Mouse (Mus musculus): Measurements from ENCODE around the gene Rhbdd1. TPM values are rescaled to one million over a fixed set of nuclear protein-coding genes. Genes with fewer than 3 reads are reported as not detected.

The Rhbdd1 gene
- polyA plus RNA-seq, 1 experiment from 2014 or later, result 3.2 TPM

- DNase-seq (no peak), ATAC-seq (ENCODE audit: low FRiP score, low TSS enrichment) (no peak)
- H3K9ac ChIP-seq (replicated peaks; ENCODE audit: low read length), result no peak overlapping the region
- no peak overlapping the region for H3K4me3 ChIP-seq (replicated peaks; ENCODE audit: low read depth, low read length)
- WGBS, result 92% methylated on average over 3 of the region's 3 CpGs
- H3K36me3 ChIP-seq (ENCODE audit: control insufficient read depth, insufficient read depth, low read length), result no peaks in the 10 kb centered on the region
- H3K4me2 ChIP-seq (ENCODE audit: low read length), result no peak overlapping the region
- no peaks in the 10 kb centered on the region for H3K4me1 ChIP-seq (ENCODE audit: control insufficient read depth, insufficient read depth, low read length)
- H3K27me3 ChIP-seq (ENCODE audit: control insufficient read depth, insufficient read depth, low read length), result no peaks in the 10 kb centered on the region
- no peak overlapping the region for H3K27ac ChIP-seq (replicated peaks; ENCODE audit: low read depth, low read length)
- no peaks in the 10 kb centered on the region for H3K9me3 ChIP-seq (ENCODE audit: control insufficient read depth, low read length)
These were observed 98.3 kb downstream of the Rhbdd1 start for GRCm38 (mm10) chr1:82414434-82415045.

- no peak overlapping the region for H3K9ac ChIP-seq (replicated peaks; ENCODE audit: low read length)
- 85% methylated on average over 4 of the region's 4 CpGs for WGBS
- ATAC-seq (ENCODE audit: low FRiP score, low TSS enrichment) (no peak), DNase-seq (no peak)
- H3K36me3 ChIP-seq (ENCODE audit: control insufficient read depth, insufficient read depth, low read length), result no peaks in the 10 kb centered on the region
- H3K9me3 ChIP-seq (ENCODE audit: control insufficient read depth, low read length), result no peaks in the 10 kb centered on the region
- no peak overlapping the region for H3K4me3 ChIP-seq (replicated peaks; ENCODE audit: low read depth, low read length)
- H3K4me1 ChIP-seq (ENCODE audit: control insufficient read depth, insufficient read depth, low read length), result no peaks in the 10 kb centered on the region
- H3K27ac ChIP-seq (replicated peaks; ENCODE audit: low read depth, low read length), result no peak overlapping the region
- H3K4me2 ChIP-seq (ENCODE audit: low read length), result no peak overlapping the region
- H3K27me3 ChIP-seq (ENCODE audit: control insufficient read depth, insufficient read depth, low read length), result no peaks in the 10 kb centered on the region
These were observed 99.4 kb downstream of the Rhbdd1 start for GRCm38 (mm10) chr1:82415641-82416040.

GRCm38 (mm10) chr1:82427729-82428128 lies 111.5 kb downstream of the Rhbdd1 start:
- Histone ChIP-seq H3K9me3 (ENCODE audit: control insufficient read depth, low read length) (no peaks in the 10 kb centered on the region), H3K4me3 (replicated peaks; ENCODE audit: low read depth, low read length) (no peak overlapping the region), H3K9ac (replicated peaks; ENCODE audit: low read length) (no peak overlapping the region), H3K36me3 (ENCODE audit: control insufficient read depth, insufficient read depth, low read length) (no peaks in the 10 kb centered on the region), H3K4me2 (ENCODE audit: low read length) (no peak overlapping the region), H3K4me1 (ENCODE audit: control insufficient read depth, insufficient read depth, low read length) (no peaks in the 10 kb centered on the region), H3K27ac (replicated peaks; ENCODE audit: low read depth, low read length) (no peak overlapping the region), H3K27me3 (ENCODE audit: control insufficient read depth, insufficient read depth, low read length) (no peaks in the 10 kb centered on the region)
- DNase-seq (no peak), ATAC-seq (ENCODE audit: low FRiP score, low TSS enrichment) (no peak)
- 96% methylated on average over 5 of the region's 5 CpGs for WGBS

- no peak overlapping the region for H3K27ac ChIP-seq (replicated peaks; ENCODE audit: low read depth, low read length)
- H3K9me3 ChIP-seq (ENCODE audit: control insufficient read depth, low read length), result no peaks in the 10 kb centered on the region
- ATAC-seq (ENCODE audit: low FRiP score, low TSS enrichment) (no peak), DNase-seq (peak; percentile 36)
- no peak overlapping the region for H3K9ac ChIP-seq (replicated peaks; ENCODE audit: low read length)
- WGBS, result 74% methylated on average over 1 of the region's 1 CpGs
- H3K4me2 ChIP-seq (ENCODE audit: low read length), result no peak overlapping the region
- H3K36me3 ChIP-seq (ENCODE audit: control insufficient read depth, insufficient read depth, low read length), result no peaks in the 10 kb centered on the region
- H3K4me3 ChIP-seq (replicated peaks; ENCODE audit: low read depth, low read length), result no peak overlapping the region
- no peaks in the 10 kb centered on the region for H3K27me3 ChIP-seq (ENCODE audit: control insufficient read depth, insufficient read depth, low read length)
- H3K4me1 ChIP-seq (ENCODE audit: control insufficient read depth, insufficient read depth, low read length), result no peaks in the 10 kb centered on the region
These were observed 112.8 kb downstream of the Rhbdd1 start for GRCm38 (mm10) chr1:82429061-82429460.

GRCm38 (mm10) chr1:82432919-82433648 lies 116.8 kb downstream of the Rhbdd1 start:
- no peaks in the 10 kb centered on the region for H3K4me1 ChIP-seq (ENCODE audit: control insufficient read depth, insufficient read depth, low read length)
- H3K27ac ChIP-seq (replicated peaks; ENCODE audit: low read depth, low read length), result no peak overlapping the region
- no peak overlapping the region for H3K4me3 ChIP-seq (replicated peaks; ENCODE audit: low read depth, low read length)
- H3K9me3 ChIP-seq (ENCODE audit: control insufficient read depth, low read length), result no peaks in the 10 kb centered on the region
- no peak overlapping the region for H3K9ac ChIP-seq (replicated peaks; ENCODE audit: low read length)
- no peak overlapping the region for H3K4me2 ChIP-seq (ENCODE audit: low read length)
- peak; percentile 77; the same call in 1 of the 2 replicates for ATAC-seq (ENCODE audit: low FRiP score, low TSS enrichment)
- 69% methylated on average over 15 of the region's 15 CpGs for WGBS
- DNase-seq, result peak; percentile 92
- H3K27me3 ChIP-seq (ENCODE audit: control insufficient read depth, insufficient read depth, low read length), result no peaks in the 10 kb centered on the region
- H3K36me3 ChIP-seq (ENCODE audit: control insufficient read depth, insufficient read depth, low read length), result no peaks in the 10 kb centered on the region

GRCm38 (mm10) chr1:82433649-82434005 lies 117.4 kb downstream of the Rhbdd1 start:
- H3K9me3 ChIP-seq (ENCODE audit: control insufficient read depth, low read length), result no peaks in the 10 kb centered on the region
- H3K27me3 ChIP-seq (ENCODE audit: control insufficient read depth, insufficient read depth, low read length), result no peaks in the 10 kb centered on the region
- DNase-seq, result no peak
- ATAC-seq (ENCODE audit: low FRiP score, low TSS enrichment), result peak; percentile 22; the same call in 1 of the 2 replicates
- H3K9ac ChIP-seq (replicated peaks; ENCODE audit: low read length), result no peak overlapping the region
- H3K27ac ChIP-seq (replicated peaks; ENCODE audit: low read depth, low read length), result no peak overlapping the region
- H3K36me3 ChIP-seq (ENCODE audit: control insufficient read depth, insufficient read depth, low read length), result no peaks in the 10 kb centered on the region
- H3K4me3 ChIP-seq (replicated peaks; ENCODE audit: low read depth, low read length), result no peak overlapping the region
- 82% methylated on average over 5 of the region's 5 CpGs for WGBS
- no peak overlapping the region for H3K4me2 ChIP-seq (ENCODE audit: low read length)
- H3K4me1 ChIP-seq (ENCODE audit: control insufficient read depth, insufficient read depth, low read length), result no peaks in the 10 kb centered on the region

GRCm38 (mm10) chr1:82437273-82437672 lies 121.0 kb downstream of the Rhbdd1 start:
- DNase-seq (no peak), ATAC-seq (ENCODE audit: low FRiP score, low TSS enrichment) (no peak)
- 57% methylated on average over 3 of the region's 3 CpGs for WGBS
- Histone ChIP-seq H3K4me1 (ENCODE audit: control insufficient read depth, insufficient read depth, low read length) (no peaks in the 10 kb centered on the region), H3K27ac (replicated peaks; ENCODE audit: low read depth, low read length) (no peak overlapping the region), H3K4me3 (replicated peaks; ENCODE audit: low read depth, low read length) (no peak overlapping the region), H3K9ac (replicated peaks; ENCODE audit: low read length) (no peak overlapping the region), H3K27me3 (ENCODE audit: control insufficient read depth, insufficient read depth, low read length) (no peaks in the 10 kb centered on the region), H3K36me3 (ENCODE audit: control insufficient read depth, insufficient read depth, low read length) (no peaks in the 10 kb centered on the region), H3K9me3 (ENCODE audit: control insufficient read depth, low read length) (no peaks in the 10 kb centered on the region), H3K4me2 (ENCODE audit: low read length) (no peak overlapping the region)

- Histone ChIP-seq H3K36me3 (ENCODE audit: control insufficient read depth, insufficient read depth, low read length) (no peaks in the 10 kb centered on the region), H3K9me3 (ENCODE audit: control insufficient read depth, low read length) (no peaks in the 10 kb centered on the region), H3K4me2 (ENCODE audit: low read length) (no peak overlapping the region), H3K9ac (replicated peaks; ENCODE audit: low read length) (no peak overlapping the region), H3K4me3 (replicated peaks; ENCODE audit: low read depth, low read length) (no peak overlapping the region), H3K4me1 (ENCODE audit: control insufficient read depth, insufficient read depth, low read length) (no peaks in the 10 kb centered on the region), H3K27ac (replicated peaks; ENCODE audit: low read depth, low read length) (no peak overlapping the region), H3K27me3 (ENCODE audit: control insufficient read depth, insufficient read depth, low read length) (no peaks in the 10 kb centered on the region)
- DNase-seq (no peak), ATAC-seq (ENCODE audit: low FRiP score, low TSS enrichment) (no peak)
- WGBS, result 61% methylated on average over 1 of the region's 1 CpGs
These were observed 123.9 kb downstream of the Rhbdd1 start for GRCm38 (mm10) chr1:82440123-82440522.

GRCm38 (mm10) chr1:82443517-82443916 lies 127.3 kb downstream of the Rhbdd1 start:
- Histone ChIP-seq H3K4me2 (ENCODE audit: low read length) (no peak overlapping the region), H3K27me3 (ENCODE audit: control insufficient read depth, insufficient read depth, low read length) (no peaks in the 10 kb centered on the region), H3K4me3 (replicated peaks; ENCODE audit: low read depth, low read length) (no peak overlapping the region), H3K9me3 (ENCODE audit: control insufficient read depth, low read length) (no peaks in the 10 kb centered on the region), H3K4me1 (ENCODE audit: control insufficient read depth, insufficient read depth, low read length) (no peaks in the 10 kb centered on the region), H3K36me3 (ENCODE audit: control insufficient read depth, insufficient read depth, low read length) (no peaks in the 10 kb centered on the region), H3K9ac (replicated peaks; ENCODE audit: low read length) (no peak overlapping the region), H3K27ac (replicated peaks; ENCODE audit: low read depth, low read length) (no peak overlapping the region)
- ATAC-seq (ENCODE audit: low FRiP score, low TSS enrichment) (no peak), DNase-seq (no peak)
- 75% methylated on average over 4 of the region's 4 CpGs for WGBS
